Mouse (Mus musculus) lung, adult 2 months (tissue): ENCODE measurements at regions not wholly inside any gene's neighbourhood (a gene's known extent, or its start where the extent isn't known, plus 50 kb on each side); places are given as distances from the start of the nearest gene placed in this dataset.

Experiments used
- CTCF ChIP-seq: fragments of 200-500 bp; IDR thresholded peaks from 2 replicates; pipeline ENCODE4 v1.5.1; 2011; ENCODE audit warnings: mild to moderate bottlenecking, low read length, control low read depth; ENCODE audit not compliant: insufficient read depth
- POLR2A ChIP-seq: fragments of 200-500 bp; IDR thresholded peaks from 2 replicates; pipeline ENCODE4 v1.6.1; 2011; ENCODE audit warnings: low read depth, mild to moderate bottlenecking, control low read depth, low read length, borderline replicate concordance; ENCODE audit errors: extremely low read depth

DNA sequence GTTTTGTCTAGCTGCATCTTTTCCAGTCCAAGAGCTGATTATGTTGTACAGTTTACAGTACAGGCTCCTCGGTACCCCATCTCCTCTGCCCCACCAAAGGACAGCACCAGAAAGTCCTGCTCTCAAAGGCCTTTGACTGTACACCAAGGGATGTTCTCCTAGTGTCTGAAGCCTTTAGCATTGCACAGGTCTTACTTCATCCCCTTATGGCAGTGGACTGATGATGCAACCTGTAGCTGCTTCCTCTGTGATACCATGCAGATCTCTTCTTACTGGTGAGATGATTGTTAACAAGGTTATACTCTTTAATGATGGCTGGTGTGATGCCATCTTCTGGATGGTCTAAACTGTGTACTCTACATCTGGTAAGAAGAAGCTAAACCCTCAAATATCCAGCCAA, 260.5 kb upstream of the Trib2 start:
- TF ChIP-seq CTCF (no peak), POLR2A (no peak)
